Mouse (Mus musculus) heart, postnatal 0 days (tissue): ENCODE data around the gene Tekt1. TPM values are rescaled to one million over a fixed set of nuclear protein-coding genes. Genes with fewer than 3 reads are reported as not detected.
A peak's percentile ranks its signal among the peaks of the same experiment; 100 is the strongest.

Experiments used
- ATAC-seq: fragments of 200-750 bp; cut with Nextera tagmentation; 2 replicates; pipeline ENCODE4 v1.8.0; 2017; ENCODE audit warnings: low read depth, moderate number of reproducible peaks, moderate library complexity; ENCODE audit not compliant: insufficient read depth
- DNase-seq: peaks from one replicate; pipeline ENCODE4 v3.0.0-alpha.2; 2016; ENCODE audit warnings: low spot score
- H3K27ac ChIP-seq: fragments of 300-500 bp; sonication (generic); 2 replicates; pipeline ENCODE4 v1.5.1; 2014; ENCODE audit warnings: low read depth, mild to moderate bottlenecking
- H3K27me3 ChIP-seq: fragments of 300-500 bp; sonication (generic); 2 replicates; pipeline ENCODE4 v1.6.1; 2014; ENCODE audit warnings: low read length, mixed read lengths; ENCODE audit not compliant: control insufficient read depth, insufficient read depth
- H3K36me3 ChIP-seq: fragments of 300-500 bp; sonication (generic); replicated peaks from 2 replicates; pipeline ENCODE4 v1.6.1; 2014; ENCODE audit warnings: low read length, mixed read lengths; ENCODE audit not compliant: control insufficient read depth, insufficient read depth
- H3K4me1 ChIP-seq: fragments of 300-500 bp; sonication (generic); 2 replicates; pipeline ENCODE4 v1.6.1; 2014; ENCODE audit warnings: antibody characterized with exemption; ENCODE audit not compliant: control insufficient read depth, insufficient read depth
- H3K4me2 ChIP-seq: fragments of 300-500 bp; sonication (generic); 2 replicates; pipeline ENCODE4 v1.6.1; 2014; ENCODE audit warnings: low read depth, mild to moderate bottlenecking, low read length, moderate library complexity
- H3K4me3 ChIP-seq: fragments of 300-500 bp; sonication (generic); 2 replicates; pipeline ENCODE4 v1.5.1; 2014; ENCODE audit warnings: low read depth, low read length
- H3K9ac ChIP-seq: fragments of 300-500 bp; sonication (generic); replicated peaks from 2 replicates; pipeline ENCODE4 v1.6.1; 2014; ENCODE audit warnings: low read depth, low read length, mixed read lengths
- H3K9me3 ChIP-seq: fragments of 300-500 bp; sonication (generic); replicated peaks from 2 replicates; pipeline ENCODE4 v1.6.1; 2016; ENCODE audit warnings: low read length; ENCODE audit not compliant: control insufficient read depth
- CTCF ChIP-seq: IDR thresholded peaks from 2 replicates; pipeline ENCODE4 v1.5.1; 2016; ENCODE audit warnings: antibody characterized with exemption, control low read depth, low read depth
- EP300 ChIP-seq: IDR thresholded peaks from 2 replicates; pipeline ENCODE4 v1.6.1; 2016; ENCODE audit warnings: antibody characterized with exemption, low read depth
- WGBS: fragments of 180-500 bp; shearing (Covaris S2); extraction: QIAGEN DNeasy Blood & Tissue Kit; methylation state at CpG from one replicate; pipeline ENCODE4 v1.1.7; 2014; 5-methylcytosine and 5-hydroxymethylcytosine counted together
- polyA plus RNA-seq: library from polyadenylated mRNA; unstranded; fragments of >200 nt; fragmentation: Nextera tagmentation; extraction: Ambion mirVana; gene quantifications from 2 replicates; pipeline ENCODE4 v1.2.1, GENCODE M21; 2015
- total RNA-seq: library from RNA; depleted of rRNA; stranded (reverse); fragments of >200 nt; gene quantifications from 2 replicates; pipeline ENCODE4 v1.2.3, GENCODE M21; 2014; ENCODE audit warnings: low replicate concordance

Gene Tekt1
- total and polyA plus RNA-seq, 2 experiments from 2014 or later = 0.19 TPM; not detected in 1

GRCm38 (mm10) chr11:72367934-72368674 lies 5.9 kb upstream of the Tekt1 start:
- H3K4me1 ChIP-seq = no peaks in the 10 kb centered on the region
- DNase-seq = no peak
- TF ChIP-seq CTCF (no peak), EP300 (no peak)
- H3K36me3 ChIP-seq = no peaks in the 10 kb centered on the region
- no peak overlapping the region for H3K4me2 ChIP-seq
- H3K4me3 ChIP-seq = no peak overlapping the region
- H3K9ac ChIP-seq = no peak overlapping the region
- 68% methylated on average over 11 of the region's 11 CpGs for WGBS
- no peak overlapping the region for H3K27ac ChIP-seq
- H3K9me3 ChIP-seq = no peaks in the 10 kb centered on the region
- no peak for ATAC-seq
- no peaks in the 10 kb centered on the region for H3K27me3 ChIP-seq

GRCm38 (mm10) chr11:72366126-72366525 lies 3.9 kb upstream of the Tekt1 start:
- no peak overlapping the region for H3K9ac ChIP-seq
- H3K27ac ChIP-seq = no peak overlapping the region
- no peaks in the 10 kb centered on the region for H3K9me3 ChIP-seq
- no peaks in the 10 kb centered on the region for H3K36me3 ChIP-seq
- ATAC-seq (no peak), DNase-seq (no peak)
- H3K4me1 ChIP-seq = peaks cover 5% of the 10 kb centered on the region; the same call in 1 of the 2 replicates
- H3K27me3 ChIP-seq = no peaks in the 10 kb centered on the region
- no peak overlapping the region for H3K4me3 ChIP-seq
- no peak for TF ChIP-seq EP300
- TF ChIP-seq CTCF = no peak
- 76% methylated on average over 9 of the region's 9 CpGs for WGBS
- no peak overlapping the region for H3K4me2 ChIP-seq

GRCm38 (mm10) chr11:72364526-72364925 lies 2.3 kb upstream of the Tekt1 start:
- TF ChIP-seq CTCF (no peak), EP300 (no peak)
- ATAC-seq (no peak), DNase-seq (no peak)
- Histone ChIP-seq H3K9me3 (no peaks in the 10 kb centered on the region), H3K27me3 (no peaks in the 10 kb centered on the region), H3K4me3 (no peak overlapping the region), H3K36me3 (no peaks in the 10 kb centered on the region), H3K9ac (no peak overlapping the region), H3K4me1 (peaks cover 5% of the 10 kb centered on the region; the same call in 1 of the 2 replicates), H3K4me2 (no peak overlapping the region), H3K27ac (no peak overlapping the region)
- WGBS = 92% methylated on average over 5 of the region's 5 CpGs

- ATAC-seq (no peak), DNase-seq (no peak)
- H3K27ac ChIP-seq = no peak overlapping the region
- H3K27me3 ChIP-seq = no peaks in the 10 kb centered on the region
- H3K9me3 ChIP-seq = no peaks in the 10 kb centered on the region
- 31% methylated on average over 8 of the region's 8 CpGs for WGBS
- no peak overlapping the region for H3K9ac ChIP-seq
- TF ChIP-seq CTCF = no peak
- no peak overlapping the region for H3K4me3 ChIP-seq
- H3K36me3 ChIP-seq = no peaks in the 10 kb centered on the region
- no peak overlapping the region for H3K4me2 ChIP-seq
- peaks cover 5% of the 10 kb centered on the region; the same call in 1 of the 2 replicates for H3K4me1 ChIP-seq
Measured at GRCm38 (mm10) chr11:72363523-72364240, 1.4 kb upstream of the Tekt1 start.

- 12% methylated on average over 42 of the region's 42 CpGs for WGBS
- Histone ChIP-seq H3K27ac (no peak overlapping the region), H3K4me1 (peaks cover 5% of the 10 kb centered on the region; the same call in 1 of the 2 replicates), H3K9me3 (no peaks in the 10 kb centered on the region), H3K9ac (0 out of 2 replicates have a peak overlapping the region, but pooled peaks have one; percentile 25), H3K36me3 (no peaks in the 10 kb centered on the region), H3K27me3 (no peaks in the 10 kb centered on the region), H3K4me3 (peak overlapping the region; percentile 49), H3K4me2 (peak overlapping the region; percentile 80)
- peak; percentile 37 for DNase-seq
- TF ChIP-seq EP300 = no peak
- TF ChIP-seq CTCF = no peak
- ATAC-seq = peak; percentile 62
Measured at GRCm38 (mm10) chr11:72361385-72362346, 576 bp downstream of the Tekt1 start.
